Mouse (Mus musculus): ENCODE data around the gene D930020B18Rik. TPM values are rescaled to one million over a fixed set of nuclear protein-coding genes. Genes with fewer than 3 reads are reported as not detected.
A peak's percentile ranks its signal among the peaks of the same experiment; 100 is the strongest.

The D930020B18Rik gene
- total RNA-seq, 2 experiments from 2014 or later, result not detected

- ATAC-seq (replicated peaks; ENCODE audit: low FRiP score, poor library complexity, severe bottlenecking), result no peak
These were observed 53.2 kb downstream of the D930020B18Rik start for GRCm38 (mm10) chr10:121694567-121694966.

- ATAC-seq (replicated peaks; ENCODE audit: low FRiP score, poor library complexity, severe bottlenecking), result no peak
These were observed 60.2 kb downstream of the D930020B18Rik start for GRCm38 (mm10) chr10:121701296-121702248.

GRCm38 (mm10) chr10:121703619-121704018 lies 62.2 kb downstream of the D930020B18Rik start:
- no peak for ATAC-seq (replicated peaks; ENCODE audit: low FRiP score, poor library complexity, severe bottlenecking)

- no peak for ATAC-seq (replicated peaks; ENCODE audit: low FRiP score, poor library complexity, severe bottlenecking)
These were observed 63.5 kb downstream of the D930020B18Rik start for GRCm38 (mm10) chr10:121704871-121705270.

GRCm38 (mm10) chr10:121705399-121706163 lies 64.2 kb downstream of the D930020B18Rik start:
- ATAC-seq (replicated peaks; ENCODE audit: low FRiP score, poor library complexity, severe bottlenecking), result no peak

DNA sequence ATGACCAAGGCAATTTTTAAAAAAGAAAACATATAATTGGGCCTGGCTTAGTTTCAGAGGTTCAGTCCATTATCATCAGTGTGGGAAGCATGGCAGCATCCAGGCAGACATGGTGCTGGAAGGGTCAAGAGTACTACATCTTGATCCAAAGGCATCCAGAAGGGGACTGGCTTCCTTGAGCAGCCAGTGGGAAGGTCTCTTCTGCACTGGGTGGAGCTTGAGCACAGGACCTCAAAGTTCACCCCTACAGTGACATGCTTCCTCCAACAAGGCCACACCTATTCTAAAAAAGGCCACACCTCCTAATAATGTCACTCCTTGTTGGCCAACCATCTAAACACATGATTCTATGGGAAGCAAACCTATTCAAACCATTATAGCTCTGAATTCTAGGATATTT lies 75.5 kb downstream of the D930020B18Rik start:
- ATAC-seq (replicated peaks; ENCODE audit: low FRiP score, poor library complexity, severe bottlenecking), result no peak

DNA sequence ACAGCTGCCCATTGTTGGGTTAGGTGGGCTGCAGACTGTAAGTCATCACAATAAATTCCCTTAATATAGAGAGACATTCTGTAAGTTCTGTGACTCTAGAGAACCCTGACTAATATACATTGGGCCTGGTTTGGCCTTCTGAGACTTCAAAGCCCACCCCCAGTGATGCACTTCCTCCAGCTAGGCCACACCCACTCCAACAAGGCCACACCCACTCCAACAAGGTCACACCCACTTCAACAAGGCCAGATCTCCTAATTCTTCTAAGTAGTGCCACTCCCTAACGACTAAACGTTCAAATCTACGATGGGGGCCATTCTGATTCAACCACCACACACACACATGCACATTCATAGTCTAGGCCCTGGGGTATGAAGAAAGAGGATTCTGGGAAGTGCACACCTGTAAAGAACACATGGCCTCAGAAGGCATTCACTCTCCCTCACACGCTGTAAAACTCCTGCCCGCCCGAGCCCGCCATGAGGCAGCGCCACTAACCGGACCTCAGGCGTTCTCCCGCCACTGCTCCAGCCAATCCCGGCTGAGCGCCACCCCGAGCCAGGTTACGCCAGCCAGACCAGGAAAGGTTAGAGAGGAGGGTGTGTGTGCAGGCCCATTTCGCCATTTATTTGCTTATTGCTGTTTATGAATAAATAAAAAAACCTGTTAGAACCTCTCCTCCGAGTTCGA lies 77.7 kb downstream of the D930020B18Rik start:
- ATAC-seq (replicated peaks; ENCODE audit: low FRiP score, poor library complexity, severe bottlenecking), result no peak

DNA sequence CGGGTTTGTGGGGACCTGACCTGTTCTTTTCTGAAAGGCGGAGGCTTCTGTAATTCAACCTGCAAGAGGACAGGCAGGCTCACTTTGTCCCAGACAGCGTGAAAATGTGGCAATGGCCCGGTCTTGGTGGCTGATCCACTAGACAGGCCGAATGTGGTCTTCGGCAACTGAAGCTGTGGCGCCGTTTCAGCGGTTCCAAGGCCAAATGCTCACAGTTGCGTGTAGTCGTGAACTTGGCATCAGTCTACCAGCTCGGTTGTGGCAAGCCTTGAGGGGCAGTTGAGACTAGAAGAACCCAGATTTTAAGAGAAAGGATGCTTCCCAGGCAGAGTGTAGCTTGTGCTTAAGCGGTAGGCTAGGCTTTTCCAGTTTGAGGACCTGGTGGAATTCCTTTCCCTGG lies 79.3 kb downstream of the D930020B18Rik start:
- no peak for ATAC-seq (replicated peaks; ENCODE audit: low FRiP score, poor library complexity, severe bottlenecking)

DNA sequence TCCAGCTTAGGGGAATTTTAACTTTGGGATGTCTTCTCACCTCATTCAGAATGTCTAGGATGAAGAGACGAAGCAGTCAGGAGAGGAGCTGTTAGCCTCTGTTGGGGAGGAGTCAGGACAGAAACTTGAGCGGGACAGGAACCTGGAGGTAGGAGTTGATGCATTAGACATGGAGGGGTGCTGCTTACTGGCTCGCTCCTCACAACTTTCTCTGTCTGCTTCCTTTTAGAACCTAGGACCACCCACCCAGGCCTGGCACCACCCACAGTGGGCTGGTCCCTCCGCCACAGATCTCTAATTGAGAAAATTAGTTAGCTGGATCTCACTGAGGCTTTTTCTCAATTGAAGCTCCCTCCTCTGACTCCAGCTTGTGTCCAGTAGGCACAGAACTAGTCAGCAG lies 85.1 kb downstream of the D930020B18Rik start:
- ATAC-seq (replicated peaks; ENCODE audit: low FRiP score, poor library complexity, severe bottlenecking), result no peak

GRCm38 (mm10) chr10:121727151-121727550 lies 85.8 kb downstream of the D930020B18Rik start:
- ATAC-seq (replicated peaks; ENCODE audit: low FRiP score, poor library complexity, severe bottlenecking), result no peak

GRCm38 (mm10) chr10:121728226-121728625 lies 86.8 kb downstream of the D930020B18Rik start:
- ATAC-seq (replicated peaks; ENCODE audit: low FRiP score, poor library complexity, severe bottlenecking), result no peak

- ATAC-seq (replicated peaks; ENCODE audit: low FRiP score, poor library complexity, severe bottlenecking), result no peak
These were observed 89.8 kb downstream of the D930020B18Rik start for GRCm38 (mm10) chr10:121731048-121731725.

GRCm38 (mm10) chr10:121732542-121732941 lies 91.2 kb downstream of the D930020B18Rik start:
- no peak for ATAC-seq (replicated peaks; ENCODE audit: low FRiP score, poor library complexity, severe bottlenecking)

DNA sequence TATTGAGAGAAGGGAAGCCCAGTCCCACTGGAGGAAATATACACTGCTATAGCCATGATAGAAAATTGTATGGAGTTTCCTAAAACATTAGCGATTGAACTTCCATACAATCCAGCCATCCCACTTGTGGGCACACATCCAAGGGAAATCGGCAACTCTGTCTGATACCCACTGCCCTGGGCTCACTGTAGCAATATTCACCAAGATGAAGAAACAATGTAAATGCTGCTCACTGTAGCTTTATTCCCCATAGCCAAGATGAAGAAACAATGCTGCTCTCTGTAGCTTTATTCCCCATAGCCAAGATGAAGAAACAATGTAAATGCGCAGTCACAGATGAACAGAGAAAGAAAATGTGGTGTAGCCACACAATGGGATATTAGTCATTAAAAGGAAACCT lies 95.9 kb downstream of the D930020B18Rik start:
- no peak for ATAC-seq (replicated peaks; ENCODE audit: low FRiP score, poor library complexity, severe bottlenecking)

- peak; percentile 93 for ATAC-seq (replicated peaks; ENCODE audit: low FRiP score, poor library complexity, severe bottlenecking)
These were observed 98.4 kb downstream of the D930020B18Rik start, which contains the start of gene BC048403 for GRCm38 (mm10) chr10:121739548-121740505. Gene BC048403, plus strand, starts transcription at chr10:121739937.

DNA sequence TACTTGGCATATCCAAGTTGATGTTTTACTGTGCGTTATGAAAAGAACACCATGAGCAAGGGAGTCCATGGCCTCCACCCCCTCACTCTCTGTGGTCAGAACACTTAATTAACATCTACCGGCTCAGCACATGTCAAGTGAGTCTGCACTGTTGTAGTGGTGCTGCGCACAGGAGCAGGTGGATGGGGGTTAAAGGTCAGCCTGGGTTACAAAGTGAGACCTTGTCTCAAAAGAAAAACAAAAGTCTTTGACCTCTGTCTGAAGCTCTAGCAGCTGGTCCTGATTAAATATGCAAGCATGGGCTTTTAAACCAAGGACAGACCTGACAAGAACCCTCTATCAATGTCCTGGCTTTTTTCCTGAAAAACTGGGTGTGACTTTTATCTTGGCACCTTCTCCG lies 100.9 kb downstream of the D930020B18Rik start:
- ATAC-seq (replicated peaks; ENCODE audit: low FRiP score, poor library complexity, severe bottlenecking), result no peak
